Mouse (Mus musculus): ENCODE results near the gene Defa20. TPM values are rescaled to one million over a fixed set of nuclear protein-coding genes. Genes with fewer than 3 reads are reported as not detected.
"Not testable (repeated sequence)": the region's sequence is repeated elsewhere in the genome, so short reads cannot be mapped to it uniquely, and the experiment has no call there.

Defa20 gene
- polyA plus RNA-seq (2012; rRNA removed): not detected in 2 replicates

DNA sequence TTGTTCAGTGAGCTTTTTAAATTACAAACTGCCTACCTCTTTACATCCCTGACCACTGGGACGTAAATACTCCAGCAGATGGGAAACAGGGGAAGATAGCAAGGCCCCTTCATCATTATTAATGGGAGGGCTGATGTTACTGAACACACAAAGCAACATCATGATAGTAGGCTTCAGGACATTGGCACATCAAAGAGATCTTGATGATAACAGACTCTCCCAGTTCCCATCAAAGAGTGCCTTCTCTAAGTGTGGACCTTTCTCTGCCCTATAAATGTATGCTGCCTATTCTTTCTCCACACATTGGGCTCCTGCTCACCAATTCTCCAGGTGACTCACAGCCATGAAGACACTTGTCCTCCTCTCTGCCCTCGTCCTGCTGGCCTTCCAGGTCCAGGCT, at the start of gene Defa20:
TSS of gene Defa20 (plus strand) at position 301 of the 400 bp plus-strand sequence.
- not testable (repeated sequence) for H3K27me3 ChIP-seq (ENCODE audit: control insufficient read depth, insufficient read depth, low read length)

DNA sequence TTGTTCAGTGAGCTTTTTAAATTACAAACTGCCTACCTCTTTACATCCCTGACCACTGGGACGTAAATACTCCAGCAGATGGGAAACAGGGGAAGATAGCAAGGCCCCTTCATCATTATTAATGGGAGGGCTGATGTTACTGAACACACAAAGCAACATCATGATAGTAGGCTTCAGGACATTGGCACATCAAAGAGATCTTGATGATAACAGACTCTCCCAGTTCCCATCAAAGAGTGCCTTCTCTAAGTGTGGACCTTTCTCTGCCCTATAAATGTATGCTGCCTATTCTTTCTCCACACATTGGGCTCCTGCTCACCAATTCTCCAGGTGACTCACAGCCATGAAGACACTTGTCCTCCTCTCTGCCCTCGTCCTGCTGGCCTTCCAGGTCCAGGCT, 19.7 kb downstream of the Defa20 start, which contains the start of gene Defa32:
TSS of gene Defa32 (plus strand) at position 301 of the 400 bp plus-strand sequence.
- no CpG with 5 or more reads among the region's 2 CpGs for WGBS
- DNase-seq; H3K27me3 ChIP-seq (ENCODE audit: control insufficient read depth, insufficient read depth, low read length); H3K27ac ChIP-seq (ENCODE audit: insufficient read depth, low read length); H3K4me1 ChIP-seq (ENCODE audit: control insufficient read depth, insufficient read depth, low read length); H3K4me3 ChIP-seq (replicated peaks; ENCODE audit: insufficient read depth, low read depth, low read length): not testable (repeated sequence)

More for the DNA sequence above, at the start of gene Defa20:
- no CpG with 5 or more reads among the region's 2 CpGs for WGBS
- DNase-seq; H3K4me3 ChIP-seq (replicated peaks; ENCODE audit: insufficient read depth, low read depth, low read length); H3K4me1 ChIP-seq (ENCODE audit: control insufficient read depth, insufficient read depth, low read length); H3K27ac ChIP-seq (ENCODE audit: insufficient read depth, low read length): not testable (repeated sequence)

Other genes starting within 250 kb of the Defa20 start
- not detected in 2 replicates for gene Defa27, start 193.7 kb upstream of the Defa20 start, polyA plus RNA-seq (2012; rRNA removed)
- not detected in 2 replicates for gene Defa29, start 182.2 kb upstream of the Defa20 start, polyA plus RNA-seq (2012; rRNA removed)
- gene Defa2, start 130.7 kb upstream of the Defa20 start, polyA plus RNA-seq (2012; rRNA removed): not detected in 2 replicates
- gene Defa33, start 117.4 kb upstream of the Defa20 start, polyA plus RNA-seq (2012; rRNA removed): not detected in 2 replicates
- not detected in 2 replicates for gene Defa36, start 81.8 kb upstream of the Defa20 start, polyA plus RNA-seq (2012; rRNA removed)
- gene Gm7849, start 52.7 kb upstream of the Defa20 start, polyA plus RNA-seq (2012; rRNA removed): 0.30 TPM in 1 of 2 replicates, not detected in the other
- gene Defa32, start 19.8 kb downstream of the Defa20 start, polyA plus RNA-seq (2012; rRNA removed): not detected in 2 replicates
- gene Defa37, start 56.1 kb downstream of the Defa20 start, polyA plus RNA-seq (2012; rRNA removed): not detected in 2 replicates
- gene Defa28, start 73.7 kb downstream of the Defa20 start, polyA plus RNA-seq (2012; rRNA removed): not detected in 2 replicates
- gene Gm7861, start 85.2 kb downstream of the Defa20 start, polyA plus RNA-seq (2012; rRNA removed): not detected in 2 replicates
- gene Defa26, start 108.9 kb downstream of the Defa20 start, polyA plus RNA-seq (2012; rRNA removed): not detected in 2 replicates
- not detected in 2 replicates for gene Defa17, start 146.5 kb downstream of the Defa20 start, polyA plus RNA-seq (2012; rRNA removed)
- not detected in 2 replicates for gene Defa34, start 156.5 kb downstream of the Defa20 start, polyA plus RNA-seq (2012; rRNA removed)
- not detected in 2 replicates for gene AY761184, start 194.4 kb downstream of the Defa20 start, polyA plus RNA-seq (2012; rRNA removed)
- not detected in 2 replicates for gene Defa24, start 225.2 kb downstream of the Defa20 start, polyA plus RNA-seq (2012; rRNA removed)